Mouse (Mus musculus): ENCODE data around the gene H2afy2. TPM values are rescaled to one million over a fixed set of nuclear protein-coding genes. Genes with fewer than 3 reads are reported as not detected.

Gene H2afy2
- total RNA-seq (2021) = 1 to 10 TPM; 3.6 to 5.0 TPM
- long read RNA-seq, experiment 1, partial matches to known transcripts = 0 of 1 reads
- long read RNA-seq, experiment 1, other reads (novel, unspliced or antisense) = 0 of 1 reads
- long read RNA-seq, experiment 2, partial matches to known transcripts = 0 of 3 reads
- long read RNA-seq, experiment 2, other reads (novel, unspliced or antisense) = 0 of 3 reads

- peak; percentile 54 to 68 for DNase-seq
Observed at GRCm38 (mm10) chr10:61783621-61784251, at the start of gene H2afy2. Gene H2afy2 (minus strand): TSS chr10:61784147.

DNA sequence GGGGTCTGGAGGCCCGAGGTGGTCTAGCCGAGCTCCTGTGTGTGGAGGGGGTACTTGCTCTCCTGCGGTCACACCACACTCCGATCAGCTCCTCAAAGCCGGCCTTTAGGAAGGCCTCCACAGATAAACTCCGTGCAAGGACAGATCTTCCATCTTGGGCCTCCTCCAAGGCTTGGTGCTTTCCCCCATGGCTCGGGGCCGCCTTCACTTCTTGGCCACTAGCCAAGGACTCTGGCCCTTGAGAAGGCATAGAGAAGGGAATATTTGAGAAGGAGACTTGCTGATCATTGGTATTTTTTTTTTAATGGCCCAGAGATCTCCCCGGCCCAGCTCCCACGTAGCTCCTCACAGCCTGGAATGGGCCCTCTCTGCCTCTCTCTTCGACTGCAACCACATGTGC, 48.8 kb upstream of the H2afy2 start:
- DNase-seq = no peak

GRCm38 (mm10) chr10:61831741-61832140, 47.8 kb upstream of the H2afy2 start:
- no peak for DNase-seq

DNA sequence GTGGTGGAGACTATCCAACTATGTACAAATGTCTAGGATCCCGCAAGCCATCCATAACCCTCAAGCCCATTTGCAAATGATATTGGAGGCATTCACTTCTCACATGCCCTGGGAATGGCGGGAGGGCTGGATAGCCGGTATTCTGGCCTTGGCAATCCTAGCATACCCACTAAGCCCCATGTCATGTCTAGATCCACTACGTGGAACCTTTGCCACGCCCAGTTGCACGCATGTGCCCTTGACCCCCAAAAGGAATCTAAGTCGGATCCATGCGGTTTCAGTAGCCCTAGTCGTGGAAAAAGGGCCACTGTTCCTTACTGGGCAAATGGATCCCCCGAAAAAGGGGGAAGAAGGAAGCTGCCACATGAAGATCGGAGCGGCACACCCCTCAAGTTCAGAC, 47.3 kb upstream of the H2afy2 start:
- DNase-seq = no peak

DNA sequence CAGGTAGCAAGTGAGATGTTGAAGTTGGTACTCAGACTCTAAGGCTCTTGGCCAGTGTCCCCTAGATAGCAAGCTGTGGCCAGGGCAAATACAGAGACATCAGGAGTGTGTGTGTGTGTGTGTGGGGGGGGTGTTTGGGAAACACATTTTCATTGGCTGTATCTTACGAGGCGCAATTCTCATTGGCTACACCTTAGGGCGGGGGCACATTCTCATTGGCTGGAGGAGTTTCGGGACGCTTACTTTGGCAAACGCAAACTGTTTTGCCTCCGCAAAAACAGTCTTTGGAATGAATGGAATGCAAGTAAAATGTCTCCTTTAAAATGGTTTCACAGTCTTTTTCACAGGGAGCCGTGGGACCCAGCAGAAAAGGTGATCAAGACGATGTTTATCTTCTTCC, 46.9 kb upstream of the H2afy2 start:
- no peak for DNase-seq

- no peak for DNase-seq
Observed at GRCm38 (mm10) chr10:61829046-61829445, 45.1 kb upstream of the H2afy2 start.

DNA sequence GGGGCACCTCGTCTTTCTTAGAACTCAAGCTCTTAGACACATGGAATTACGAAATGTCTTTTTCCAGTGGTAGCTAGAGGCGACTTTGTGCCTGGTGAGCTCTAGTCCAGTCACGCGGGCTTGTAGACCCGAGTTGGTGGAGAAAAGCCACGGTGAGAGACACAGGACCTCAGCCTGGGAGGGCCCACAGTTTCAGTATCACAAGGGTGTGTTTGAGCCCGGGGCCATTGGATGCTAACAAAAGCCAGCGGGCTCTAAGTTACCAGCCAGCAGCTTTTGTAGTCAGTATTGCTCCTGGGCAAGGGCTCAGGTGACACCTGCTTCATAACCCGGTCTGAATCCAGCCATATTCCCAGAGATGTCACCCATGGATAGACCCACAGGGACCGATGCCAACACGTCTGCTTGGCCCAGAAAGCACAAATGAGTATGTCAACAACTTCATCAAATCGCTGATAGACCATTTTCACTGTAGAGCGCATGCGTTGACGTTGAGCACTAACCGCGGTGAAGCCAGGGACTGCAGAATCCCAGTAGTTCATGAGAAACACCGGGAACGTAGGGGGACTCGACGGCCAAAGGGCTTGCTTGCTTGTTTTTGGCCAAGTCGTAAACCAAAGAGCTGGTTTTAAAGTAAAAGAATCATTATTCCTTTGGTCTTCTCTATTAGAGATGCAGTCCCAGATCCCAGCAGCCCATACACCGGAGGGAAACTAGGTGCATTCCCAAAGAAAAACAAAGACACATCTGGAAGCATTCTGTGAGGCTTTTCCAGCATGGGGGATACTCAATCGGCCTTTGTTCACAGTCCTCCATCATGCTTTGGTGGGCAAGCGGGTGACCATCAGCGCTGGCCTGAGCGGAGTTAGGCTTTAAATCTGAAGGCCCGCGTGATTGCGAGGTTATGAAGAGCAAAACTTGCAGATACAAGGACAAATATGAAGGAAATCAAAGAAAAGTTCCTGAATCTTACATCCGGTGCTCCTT, 44.3 kb upstream of the H2afy2 start:
- DNase-seq = no peak

GRCm38 (mm10) chr10:61826753-61827435, 42.9 kb upstream of the H2afy2 start:
- peak in 1 of 2 experiments; percentile 34 for DNase-seq

DNA sequence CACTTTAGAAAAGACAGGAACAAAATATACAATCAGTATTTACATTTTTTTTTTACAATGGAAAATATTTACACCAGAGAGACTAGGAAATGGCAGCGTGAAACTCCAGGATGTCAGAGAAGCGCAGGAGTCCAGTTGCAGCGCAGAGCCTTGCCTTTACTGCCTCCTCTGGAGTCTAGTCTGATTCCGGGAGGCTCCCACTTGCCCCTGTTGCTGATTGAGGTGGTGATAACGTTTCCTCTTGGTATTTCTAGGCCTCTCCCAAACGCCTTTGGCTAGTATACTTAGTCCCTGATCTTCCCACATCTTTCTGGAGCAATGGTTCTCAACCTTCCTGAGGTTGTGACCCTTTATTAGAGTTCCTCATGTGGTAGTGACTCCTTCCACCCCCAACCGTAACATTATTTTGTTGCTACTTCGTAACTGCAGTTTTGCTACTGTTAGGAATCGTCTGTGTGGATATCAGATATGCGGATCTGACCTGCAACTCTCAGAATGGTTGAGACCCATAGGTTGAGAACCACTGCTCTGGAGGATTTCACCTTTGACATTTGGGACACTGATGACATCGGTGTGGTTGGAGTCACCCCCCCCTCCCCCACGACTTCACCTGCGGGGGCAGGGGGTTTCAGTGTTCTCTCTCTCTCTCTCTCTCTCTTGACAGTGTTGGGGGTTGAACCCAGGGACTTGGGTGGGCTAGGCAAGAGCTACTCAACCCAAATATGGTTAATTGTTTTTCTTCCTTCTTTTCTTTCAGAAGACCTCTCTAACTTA, 42.2 kb upstream of the H2afy2 start:
- no peak for DNase-seq

DNA sequence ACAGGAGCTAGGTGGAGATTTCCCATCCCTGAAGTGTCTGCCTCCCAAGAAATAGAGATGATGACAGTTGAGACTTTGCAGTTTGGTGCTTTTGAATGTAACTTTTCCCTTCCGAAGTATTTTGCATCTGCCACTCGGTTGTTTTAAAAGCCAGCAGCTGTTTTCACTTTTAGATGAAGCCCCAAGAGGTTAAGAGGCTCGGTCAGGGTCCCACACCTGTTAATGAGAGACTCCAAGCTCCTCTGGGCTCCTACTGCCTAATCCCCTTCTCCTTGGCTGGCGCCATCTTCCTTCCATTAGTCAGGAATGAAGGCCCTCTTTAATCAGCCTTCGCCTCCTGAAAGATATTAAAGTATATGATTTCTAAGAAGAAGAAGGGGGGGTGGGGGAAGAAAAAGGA, 41.6 kb upstream of the H2afy2 start:
- DNase-seq = no peak

DNA sequence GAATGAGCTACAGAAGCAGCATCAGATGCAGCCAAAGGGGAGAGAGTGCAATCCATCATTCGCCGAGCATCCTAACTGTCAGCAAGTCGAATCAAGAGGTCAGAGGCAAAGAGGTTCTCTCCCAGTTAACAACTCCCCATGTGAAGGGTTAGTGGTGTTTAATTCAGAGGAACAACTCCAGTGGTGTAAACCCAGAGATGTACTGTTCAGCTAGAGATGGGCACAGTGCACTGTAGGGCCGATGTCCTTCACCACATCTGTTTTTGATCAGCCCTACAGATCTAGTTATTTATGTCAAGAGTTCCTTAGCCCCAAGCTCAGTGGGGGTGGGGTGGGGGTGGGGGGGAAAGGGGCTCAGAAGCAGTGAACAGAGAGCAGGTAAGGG, 39.8 kb upstream of the H2afy2 start:
- DNase-seq = no peak

DNA sequence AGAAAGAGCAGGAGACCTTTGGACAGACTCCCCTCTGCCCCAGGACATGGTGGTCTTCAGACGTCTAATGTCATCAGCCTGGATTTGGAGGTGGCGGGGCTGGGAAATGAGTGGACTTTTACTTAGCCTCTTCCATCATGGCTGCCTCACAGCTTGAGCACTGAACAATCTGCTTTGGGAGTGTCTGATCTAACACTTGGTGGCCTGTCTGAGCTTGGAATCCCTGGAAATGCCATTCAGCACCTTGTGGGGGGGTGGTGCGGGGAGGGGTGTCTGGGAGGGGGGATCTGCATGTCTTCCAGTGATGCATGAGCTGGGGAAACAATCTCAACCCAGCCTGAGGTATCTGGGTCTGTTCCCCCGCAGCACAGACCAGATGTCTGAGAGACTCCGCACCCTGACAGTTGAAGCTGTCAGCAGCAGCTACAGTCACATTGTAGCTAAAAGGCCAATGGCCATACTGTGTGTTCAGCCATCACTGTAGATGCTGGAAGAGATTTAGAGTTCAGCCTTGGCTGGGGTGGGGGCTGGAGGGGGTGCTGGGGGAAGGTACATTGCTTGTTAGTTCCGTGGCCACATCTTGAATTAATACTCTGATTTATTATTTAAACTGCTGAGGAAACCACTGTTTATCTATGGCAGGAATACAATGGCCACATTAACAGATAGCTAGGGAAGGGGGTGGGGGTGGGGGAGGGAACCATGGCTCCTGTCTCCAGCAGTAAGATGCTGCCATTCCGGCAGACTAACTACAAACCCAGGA, 39.2 kb upstream of the H2afy2 start:
- no peak for DNase-seq

DNA sequence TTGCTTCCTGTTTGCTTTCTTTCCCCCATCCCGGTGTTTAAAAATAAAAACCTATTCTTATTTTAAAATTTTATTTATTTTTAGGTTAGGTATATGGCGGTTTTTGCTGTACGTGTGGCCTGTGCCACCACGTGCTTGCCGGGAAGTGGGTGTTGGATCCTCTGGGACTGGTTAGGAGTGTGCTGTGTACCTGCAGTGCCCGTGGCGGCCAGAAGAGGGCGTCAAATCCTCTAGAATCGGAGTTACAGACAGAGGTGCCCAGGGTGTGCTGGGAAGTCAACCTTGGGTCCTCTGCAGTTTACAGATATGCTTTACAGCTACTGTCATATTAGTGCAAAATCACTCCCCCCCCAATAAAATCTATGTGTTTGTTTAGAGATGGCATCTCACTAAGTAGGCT, 36.1 kb upstream of the H2afy2 start:
- no peak for DNase-seq

DNA sequence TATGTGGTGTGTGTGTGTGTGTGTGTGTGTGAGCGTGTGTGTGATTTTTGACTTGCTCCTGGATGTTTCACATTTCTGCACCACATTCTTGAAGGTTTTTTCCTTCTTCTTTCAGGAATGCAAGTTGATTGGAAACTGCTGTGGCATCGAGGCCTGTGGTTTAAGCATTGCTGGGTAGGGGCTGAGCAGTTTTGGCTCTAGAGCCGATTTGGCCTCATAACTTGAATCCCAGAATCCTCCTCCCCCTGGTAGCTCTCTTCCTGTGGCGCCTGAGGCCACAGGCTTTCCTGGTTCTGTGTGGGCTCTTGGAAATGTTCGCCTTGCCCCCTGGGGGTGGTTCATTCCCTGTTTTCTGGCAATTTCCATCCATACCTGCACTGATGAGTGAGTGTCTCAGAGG, 28.0 kb upstream of the H2afy2 start:
- no peak for DNase-seq

DNA sequence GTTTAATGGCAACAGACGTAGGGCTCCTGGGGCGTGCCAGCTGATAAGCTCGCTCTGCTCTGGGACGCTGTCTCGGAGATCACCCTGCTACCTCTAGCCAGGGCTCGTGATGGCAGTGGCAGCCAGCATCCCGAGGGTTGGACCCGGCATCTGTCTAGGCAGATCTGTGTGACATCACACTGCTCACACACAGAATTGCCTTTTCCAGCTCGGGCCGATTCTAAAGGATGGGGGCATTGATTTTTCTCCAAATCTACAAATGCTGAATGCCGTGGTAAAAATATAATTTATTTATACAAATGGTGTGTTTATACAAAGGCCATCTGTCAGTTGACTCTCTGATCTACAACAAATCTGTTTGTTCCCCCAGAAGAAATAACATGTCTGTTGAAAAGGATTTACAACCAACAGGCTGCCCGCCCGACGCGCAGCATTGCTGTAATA, 14.2 kb upstream of the H2afy2 start:
- no peak for DNase-seq

GRCm38 (mm10) chr10:61795458-61795857, 11.5 kb upstream of the H2afy2 start:
- no peak for DNase-seq

DNA sequence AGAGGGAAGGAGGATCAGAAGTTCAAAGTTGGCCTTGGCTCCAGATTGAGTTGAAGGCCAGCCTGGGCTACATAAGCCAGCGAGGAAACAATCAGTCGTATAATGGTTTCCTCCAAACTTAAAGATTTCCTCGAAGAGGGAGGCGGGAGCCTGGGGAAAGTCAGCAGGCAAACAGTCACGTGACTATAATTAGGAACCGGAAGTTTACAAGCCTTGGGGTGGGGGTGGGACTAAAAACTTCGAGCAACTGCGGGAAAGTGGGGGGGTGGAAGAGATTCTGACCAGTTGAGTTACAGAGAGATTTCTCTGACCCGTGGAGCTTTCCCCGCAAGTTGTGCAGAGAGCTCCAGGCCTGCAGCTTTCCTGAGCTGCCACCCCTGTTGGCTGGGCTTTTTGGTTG, 11.0 kb upstream of the H2afy2 start:
- no peak for DNase-seq

- DNase-seq = no peak
Observed at GRCm38 (mm10) chr10:61793015-61793414, 9.1 kb upstream of the H2afy2 start.

GRCm38 (mm10) chr10:61788499-61788898, 4.6 kb upstream of the H2afy2 start:
- no peak for DNase-seq

- DNase-seq = no peak
Observed at GRCm38 (mm10) chr10:61787541-61788313, 3.8 kb upstream of the H2afy2 start.
